Mouse (Mus musculus) megakaryocyte-erythroid progenitor cell, adult 5-6 weeks (primary cell): Measurements from ENCODE around the gene Bach2. TPM values are rescaled to one million over a fixed set of nuclear protein-coding genes. Genes with fewer than 3 reads are reported as not detected.
A peak's percentile ranks its signal among the peaks of the same experiment; 100 is the strongest.

Experiments
- ATAC-seq: replicated peaks from 2 replicates; pipeline ENCODE4 v1.8.0; 2016; ENCODE audit warnings: mild to moderate bottlenecking, inconsistent platforms; ENCODE audit not compliant: severe bottlenecking, poor library complexity, low FRiP score, low TSS enrichment
- total RNA-seq, 2 experiments: library from RNA; stranded (forward) in 1 of 2; stranded (reverse) in 1 of 2; fragments of 200-1000, 215-1000 nt in 1 of 2; fragments of >200 nt in 1 of 2; fragmentation: Nextera tagmentation in 1 of 2; gene quantifications; 2 replicates each; pipeline ENCODE4 v1.2.3; 2014 to 2017

Gene Bach2
- total RNA-seq, 2 experiments from 2014 or later = 0.52 to 16.9 TPM

DNA sequence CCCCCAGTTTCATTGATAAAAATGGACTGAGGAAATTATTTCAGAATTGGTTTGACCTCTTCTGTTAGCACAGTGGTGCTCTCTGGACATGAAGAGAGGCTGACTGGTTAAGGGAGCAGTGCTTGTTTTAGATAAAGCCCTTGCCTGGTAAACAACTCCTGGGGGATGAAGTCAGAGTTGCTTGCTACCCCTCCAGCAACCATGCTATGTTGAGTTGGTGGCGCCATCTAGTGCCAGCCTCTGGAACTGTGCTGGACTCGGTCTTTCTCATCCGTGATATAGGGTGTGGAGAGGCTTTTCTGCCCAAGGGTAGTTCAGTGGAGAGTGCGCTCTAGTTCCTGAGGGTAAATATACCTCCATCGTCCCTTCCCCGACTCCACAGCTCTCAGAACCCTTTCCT, 9.6 kb downstream of the Bach2 start:
- peak; percentile 79 for ATAC-seq

DNA sequence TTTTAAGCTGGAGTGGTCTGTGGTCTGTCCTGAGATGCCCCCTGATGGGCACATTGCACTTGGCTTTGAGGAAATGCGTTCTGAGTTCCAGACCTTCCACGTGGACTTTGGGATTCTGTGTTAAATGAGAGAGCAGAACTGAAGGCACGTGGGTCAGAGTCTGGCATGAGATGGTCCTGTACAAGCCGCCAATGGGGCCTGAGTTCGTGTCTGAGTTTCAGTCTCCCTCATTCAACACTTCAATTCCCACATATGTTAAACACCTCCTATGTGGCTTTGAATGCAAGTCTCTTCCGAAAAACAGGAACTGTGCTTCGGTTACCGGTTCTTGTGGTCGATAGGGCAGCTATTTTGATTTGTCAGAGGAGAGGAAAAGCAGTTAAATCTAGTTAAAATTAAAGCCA, 10.4 kb downstream of the Bach2 start:
- ATAC-seq = no peak

DNA sequence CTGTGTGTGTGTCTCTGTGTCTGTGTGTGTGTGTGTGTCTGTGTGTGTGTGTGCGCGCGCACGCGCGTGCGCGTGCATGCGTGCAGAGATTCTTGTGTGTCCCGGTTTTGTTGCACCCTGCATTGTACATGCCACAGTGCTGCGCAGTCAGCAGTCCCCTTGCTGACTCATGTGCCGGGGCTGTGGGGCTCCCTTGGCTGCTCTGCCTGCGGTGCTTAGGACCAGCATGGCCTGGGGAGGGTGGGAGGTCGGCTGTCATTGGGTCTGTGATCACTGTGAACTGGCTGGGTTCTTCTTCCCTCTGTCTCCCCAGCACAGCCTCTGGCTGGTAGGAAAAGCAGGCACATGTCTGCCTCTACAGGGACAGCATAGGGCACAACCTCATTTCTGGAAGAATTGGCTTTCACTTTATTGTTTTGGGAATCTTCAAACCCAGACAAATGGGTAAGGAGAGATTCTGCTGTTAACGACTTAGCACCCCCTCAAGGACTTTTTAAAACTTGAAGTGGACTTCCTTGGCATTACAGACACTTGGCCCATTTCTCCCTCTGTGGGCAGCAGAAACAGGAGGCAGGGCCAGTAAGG, 11.2 kb downstream of the Bach2 start:
- peak; percentile 56 for ATAC-seq

DNA sequence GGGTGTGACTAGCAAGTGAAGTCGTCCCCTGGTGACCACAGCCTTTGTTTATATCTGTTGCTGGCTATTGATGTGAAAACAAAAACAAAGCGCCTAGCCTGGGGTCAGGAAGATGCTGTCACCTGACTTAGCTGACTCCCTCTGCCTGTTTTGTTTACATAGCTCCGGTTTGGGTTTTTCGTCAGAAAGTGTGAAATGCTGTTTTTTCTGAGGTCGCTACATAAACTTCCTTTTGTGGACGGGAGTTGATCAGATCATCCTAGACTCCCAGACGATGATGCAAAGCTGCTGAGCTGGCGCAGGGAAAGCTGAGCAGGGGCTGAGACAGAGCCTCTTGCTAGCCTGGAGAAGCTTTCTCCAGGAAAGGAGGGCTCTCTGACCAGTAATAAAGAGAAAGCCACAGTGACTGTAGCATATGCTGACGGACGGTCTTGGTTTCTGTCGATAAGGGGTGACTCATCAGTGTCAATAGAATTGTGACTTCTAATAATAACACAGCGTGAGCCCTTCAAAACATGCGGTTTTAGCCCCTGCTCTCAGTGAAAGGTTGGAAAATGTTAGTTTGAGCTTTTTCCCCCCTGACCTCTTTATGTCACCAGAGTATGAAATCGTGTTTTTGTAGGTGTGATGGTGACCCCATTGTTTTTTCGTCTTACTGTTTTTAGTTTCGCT, 11.9 kb downstream of the Bach2 start:
- peak; percentile 56 for ATAC-seq

DNA sequence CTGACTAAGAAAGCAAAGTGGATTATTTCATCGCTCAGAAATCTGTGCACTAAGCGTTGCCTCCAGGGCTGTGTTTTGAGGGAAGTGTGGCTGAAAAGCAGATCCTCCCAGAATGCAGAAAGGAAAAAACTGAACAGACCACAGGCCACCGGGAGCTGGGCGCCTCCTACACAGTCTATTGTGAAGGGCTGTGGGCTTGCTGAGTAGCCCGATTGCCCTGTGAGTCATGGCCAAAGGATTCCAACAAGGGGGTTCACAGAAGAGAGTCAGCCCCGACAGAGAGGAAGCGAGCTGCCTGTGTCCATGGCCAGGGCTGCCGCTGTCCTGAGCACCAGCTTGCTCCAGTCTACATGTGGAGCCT, 12.4 kb downstream of the Bach2 start:
- ATAC-seq = 0 out of 2 replicates have a peak, but pooled peaks have one; percentile 12

DNA sequence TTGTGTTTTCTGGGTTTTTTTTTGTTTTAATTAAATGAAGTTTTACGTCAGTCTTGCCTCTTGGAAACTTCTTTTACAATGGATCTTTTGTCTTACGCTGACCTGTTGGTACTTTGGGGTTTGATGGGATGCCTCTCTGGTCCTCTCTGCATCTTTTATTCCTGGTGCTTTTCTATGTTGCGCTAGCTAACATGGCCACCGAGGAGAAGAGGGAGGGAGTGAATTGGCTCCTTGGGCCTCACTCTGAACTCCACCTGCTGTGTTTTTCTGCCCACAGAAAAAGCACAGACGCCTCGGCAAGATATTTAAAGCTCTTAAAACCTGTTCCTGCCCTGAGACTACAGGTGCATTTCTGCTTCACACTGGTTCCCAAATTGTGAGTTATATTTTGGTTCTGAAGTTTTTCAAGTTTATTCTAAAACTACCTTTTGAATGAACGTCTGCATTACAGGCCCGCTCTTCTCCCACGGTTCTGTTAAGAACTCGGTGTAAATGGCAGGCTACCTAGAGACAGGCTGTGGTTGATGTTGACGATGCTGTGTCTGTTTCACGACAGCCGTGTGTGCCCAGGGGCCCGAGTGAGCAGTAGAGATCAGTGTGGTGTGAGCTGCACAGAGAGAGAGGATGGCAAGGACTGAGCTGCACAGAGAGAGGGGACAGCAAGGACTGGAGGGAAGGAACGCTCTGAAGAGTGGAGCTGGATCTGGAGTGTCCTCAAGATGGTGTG, 13.5 kb downstream of the Bach2 start:
- no peak for ATAC-seq

DNA sequence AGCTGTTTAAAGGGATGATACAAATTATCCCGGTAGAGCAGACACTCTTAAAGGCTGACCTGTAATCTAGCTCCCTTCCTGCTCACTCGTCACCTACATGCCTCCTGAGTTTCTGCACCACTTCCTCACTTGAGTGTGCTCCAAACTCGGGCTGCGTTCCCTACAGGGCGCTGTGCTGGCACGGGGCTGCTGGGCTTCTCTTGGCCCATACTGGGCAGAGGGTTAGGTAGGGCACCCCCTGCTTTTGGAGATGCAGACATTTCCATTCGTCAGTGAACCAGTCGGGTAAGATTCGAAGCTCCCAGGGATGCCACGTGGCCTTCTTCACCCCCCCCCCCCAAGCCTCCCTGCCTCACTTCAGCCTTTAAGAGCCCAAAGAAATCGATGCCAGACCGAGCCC, 19.1 kb downstream of the Bach2 start:
- no peak for ATAC-seq

DNA sequence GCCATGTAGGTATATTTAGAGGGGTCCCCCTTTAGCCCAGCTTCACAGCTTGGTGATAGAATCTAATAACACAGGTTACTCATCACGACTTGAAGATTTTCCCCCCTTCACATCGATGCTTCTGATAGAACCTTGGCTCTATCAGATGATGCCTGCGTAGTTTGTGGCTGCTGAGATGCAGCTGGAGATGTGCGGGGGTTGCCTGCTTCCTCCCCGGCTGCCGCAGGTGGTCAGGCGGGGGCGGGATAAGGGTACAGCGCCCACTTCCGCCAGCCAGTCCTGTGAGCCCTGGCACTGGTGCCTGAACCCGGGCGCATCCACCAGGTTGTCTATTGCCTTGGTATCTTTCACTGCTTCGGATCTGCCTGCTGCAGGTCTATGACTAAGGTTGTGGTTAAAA, 19.5 kb downstream of the Bach2 start:
- peak; percentile 60 for ATAC-seq

DNA sequence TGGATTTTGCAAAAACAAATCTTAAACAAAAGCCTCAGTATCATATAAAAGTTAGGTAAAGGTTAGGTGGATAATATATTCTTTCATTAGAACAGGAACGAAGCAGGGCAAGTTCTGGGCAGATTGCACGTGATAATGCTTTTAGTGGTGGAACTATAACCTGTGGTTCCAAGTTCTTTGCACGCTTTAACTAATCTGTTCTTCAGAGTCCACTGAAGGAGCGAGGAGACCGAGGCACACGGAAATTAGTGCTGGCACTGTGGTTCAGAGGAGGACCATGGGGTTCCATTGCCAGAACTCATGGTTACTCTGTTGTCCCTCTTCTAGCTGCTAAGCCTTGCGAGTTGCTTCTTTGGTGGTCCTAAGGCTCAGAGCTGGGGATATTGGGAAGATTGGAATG, 20.0 kb downstream of the Bach2 start:
- no peak for ATAC-seq

DNA sequence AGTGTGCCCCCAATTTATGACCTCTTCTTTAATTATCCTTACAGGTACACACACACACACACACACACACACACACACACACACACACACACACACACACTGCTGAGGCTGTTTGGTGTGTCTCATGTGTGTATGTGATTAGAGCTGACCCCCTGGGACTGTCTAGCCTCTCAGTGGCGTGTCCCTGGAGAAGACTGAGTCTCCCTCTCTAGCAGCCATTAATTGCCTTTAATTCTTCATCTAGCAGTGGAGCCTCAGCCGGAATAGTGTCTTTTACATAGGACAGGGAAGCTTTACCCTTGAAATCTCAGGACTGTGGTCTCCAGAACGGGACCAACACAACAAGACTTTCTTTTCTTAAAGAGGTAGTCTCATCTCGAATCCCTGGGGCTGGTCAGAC, 22.3 kb downstream of the Bach2 start:
- no peak for ATAC-seq

DNA sequence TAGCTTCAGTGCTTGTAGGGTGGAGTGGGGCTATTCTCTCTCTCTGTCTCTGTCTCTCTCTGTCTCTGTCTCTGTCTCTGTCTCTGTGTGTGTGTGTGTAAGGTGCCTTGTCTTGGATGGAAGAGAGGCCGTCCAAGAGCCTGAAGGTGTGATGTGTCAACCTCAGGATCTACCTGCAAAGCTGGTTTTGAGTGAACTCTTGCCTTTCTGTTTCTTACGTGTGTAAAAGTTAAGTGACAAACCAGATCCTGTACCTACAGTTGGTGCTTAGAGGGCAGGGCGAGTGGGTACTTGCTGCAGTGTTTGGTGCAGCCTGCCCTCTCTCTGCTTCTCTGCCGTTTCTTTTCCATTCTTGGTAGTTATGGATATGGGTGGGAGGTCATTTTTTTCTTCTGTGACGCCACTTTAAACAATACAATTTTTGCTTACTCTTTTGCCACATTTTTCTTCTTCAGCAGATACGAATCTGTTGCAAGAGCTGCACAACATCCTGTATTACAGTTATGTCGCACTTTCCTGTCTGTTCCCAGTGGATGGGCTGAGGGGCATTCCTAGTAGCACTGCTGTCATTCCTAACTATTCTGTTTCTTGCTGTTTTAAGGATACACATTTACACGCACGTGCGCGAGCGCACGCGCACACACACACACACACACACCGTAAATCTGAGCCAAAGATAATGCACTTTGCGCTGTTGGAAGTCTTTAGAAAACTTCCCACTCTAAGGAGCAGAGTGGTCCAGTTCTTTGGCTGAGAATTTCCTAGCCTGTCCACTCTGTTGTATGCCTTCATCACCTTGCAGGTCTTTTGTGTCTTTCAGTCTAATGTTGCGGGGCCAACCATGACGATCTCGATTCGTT, 24.5 kb downstream of the Bach2 start:
- no peak for ATAC-seq

DNA sequence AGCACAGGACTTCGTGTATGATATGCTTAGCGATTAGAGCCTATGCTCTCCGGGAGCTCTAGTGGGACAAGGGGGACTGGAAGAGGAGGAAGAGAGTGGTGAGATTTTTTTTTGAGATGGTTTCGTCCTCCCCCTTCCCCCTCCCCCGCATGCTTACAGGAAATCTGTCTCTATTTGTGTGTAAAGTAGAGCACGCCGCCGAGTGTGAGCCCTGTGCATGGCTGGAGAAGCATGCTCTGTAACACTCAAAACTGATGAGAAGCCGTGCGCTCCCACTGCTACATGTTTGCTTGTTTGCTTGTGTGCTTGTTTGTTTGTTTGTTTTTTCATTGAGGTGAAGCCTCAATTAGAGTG, 25.1 kb downstream of the Bach2 start:
- ATAC-seq = no peak

DNA sequence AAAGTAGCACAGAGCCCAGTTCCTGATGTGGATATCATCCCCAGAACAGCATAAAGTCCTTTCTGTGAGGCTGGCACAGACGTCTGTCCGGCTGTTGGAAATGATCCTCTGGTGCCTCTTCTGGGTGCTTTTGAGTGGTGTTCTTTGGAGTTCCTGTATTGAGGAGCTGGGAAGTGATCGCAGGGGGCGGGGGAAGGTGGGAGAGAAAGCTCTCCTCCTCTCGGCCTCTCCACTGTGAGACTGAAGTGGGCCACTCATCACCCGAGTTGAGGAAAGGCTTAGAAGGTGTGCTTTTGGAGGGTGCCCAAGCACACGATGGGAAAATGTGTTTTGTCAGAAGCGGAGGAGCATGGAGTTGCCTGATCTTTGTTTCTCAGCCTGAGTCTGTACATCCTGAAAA, 26.3 kb downstream of the Bach2 start:
- ATAC-seq = no peak

DNA sequence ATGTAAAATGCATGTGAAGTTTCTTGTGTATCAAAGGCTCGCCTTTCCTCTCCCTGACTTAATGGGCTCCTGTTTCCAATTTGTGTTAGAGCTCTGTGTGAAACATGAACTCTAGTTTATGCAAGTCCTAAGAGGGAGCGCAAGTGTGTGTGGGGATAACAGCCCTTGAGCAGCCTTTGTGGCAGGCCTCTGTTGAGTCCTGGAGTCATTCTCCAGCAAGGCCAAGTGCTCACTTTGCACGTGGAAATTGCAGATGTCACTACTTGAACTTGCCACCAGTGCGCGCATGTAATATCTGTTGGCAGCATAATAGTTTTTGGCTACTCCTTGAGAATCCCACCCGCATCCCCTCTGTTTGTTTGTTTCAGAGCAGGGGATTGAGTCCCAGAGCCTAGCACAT, 28.1 kb downstream of the Bach2 start:
- ATAC-seq = no peak

DNA sequence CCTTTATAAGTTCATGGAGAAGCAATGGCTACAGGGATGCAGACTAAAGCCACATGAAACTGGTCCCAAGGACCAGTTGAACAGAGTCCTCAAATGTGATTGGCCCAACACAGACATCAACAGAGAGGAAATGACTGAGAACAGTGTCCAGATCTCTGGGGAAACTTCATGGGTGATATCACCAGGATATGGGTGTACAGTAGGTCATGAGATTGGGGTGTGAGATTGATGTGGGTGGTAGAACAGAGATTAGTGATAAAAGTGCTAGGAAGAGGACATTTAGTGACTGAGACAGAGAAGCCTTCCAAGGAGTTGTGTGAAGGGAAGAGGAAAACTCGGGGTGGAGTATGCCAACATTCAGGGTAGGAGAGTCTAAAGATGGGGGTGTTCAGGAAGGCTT, 29.4 kb downstream of the Bach2 start:
- no peak for ATAC-seq

DNA sequence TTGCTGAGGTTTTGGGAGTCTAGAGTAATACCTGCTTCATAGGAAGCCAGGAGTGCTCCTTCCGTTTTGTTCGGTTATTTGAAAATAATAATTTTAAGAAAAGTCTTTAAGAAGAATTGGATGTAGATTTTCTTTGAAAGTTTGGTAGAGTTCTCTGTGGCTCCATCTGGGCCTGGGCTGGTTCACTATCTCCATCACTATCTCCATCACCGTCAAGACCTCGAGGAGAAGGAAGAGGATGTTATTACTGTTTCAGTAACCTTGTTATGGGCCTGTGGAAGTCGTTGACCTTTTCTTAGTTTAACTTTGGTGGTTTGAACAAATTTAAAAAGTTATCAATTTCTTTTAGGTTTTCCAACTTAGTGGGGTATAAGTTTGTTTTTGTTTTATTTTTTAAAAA, 33.8 kb downstream of the Bach2 start:
- ATAC-seq = no peak

DNA sequence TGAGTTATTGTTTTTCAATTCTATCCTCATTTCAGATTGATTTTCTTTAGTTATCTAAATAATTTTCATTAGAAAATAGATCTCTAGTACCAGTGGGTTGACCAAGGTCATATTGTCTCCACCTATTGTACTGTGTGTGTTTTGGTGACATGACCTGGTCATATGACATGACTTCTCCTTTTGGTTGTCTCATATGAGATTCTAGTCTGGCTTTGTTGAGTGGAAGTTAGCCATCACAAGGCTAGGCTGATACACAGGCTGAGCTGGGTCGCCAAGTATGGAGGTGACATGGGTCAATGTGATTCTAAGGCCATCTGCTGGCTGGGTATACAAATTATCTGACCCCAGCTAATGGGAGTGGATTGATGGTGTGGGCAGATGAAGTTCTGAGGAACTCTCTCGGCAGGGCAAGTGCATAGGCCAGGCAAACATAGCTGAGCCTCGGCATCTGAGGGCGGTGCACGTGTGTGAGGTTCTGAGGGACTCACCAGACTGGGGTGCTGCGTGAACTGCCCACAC, 36.2 kb downstream of the Bach2 start:
- no peak for ATAC-seq

DNA sequence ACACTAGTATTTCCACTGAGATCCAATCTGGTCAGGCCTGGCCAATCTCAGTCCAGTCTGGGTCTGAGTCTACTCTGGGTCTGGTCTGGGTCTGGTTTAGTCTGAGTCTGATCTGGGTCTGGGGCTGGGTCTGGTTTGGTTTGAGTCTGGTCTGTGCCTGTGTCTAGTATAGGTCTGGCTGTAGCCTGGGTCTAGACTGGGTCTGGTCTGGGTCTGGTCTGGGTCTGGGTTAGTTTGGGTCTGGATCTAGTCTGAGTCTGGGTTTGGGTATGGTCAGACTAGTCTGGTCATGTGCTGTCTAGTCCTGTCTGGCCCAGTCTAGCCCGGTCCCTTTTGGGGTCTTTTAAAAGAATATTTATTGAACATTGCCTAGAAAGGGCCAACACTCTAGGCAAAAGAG, 41.2 kb downstream of the Bach2 start:
- ATAC-seq = no peak

DNA sequence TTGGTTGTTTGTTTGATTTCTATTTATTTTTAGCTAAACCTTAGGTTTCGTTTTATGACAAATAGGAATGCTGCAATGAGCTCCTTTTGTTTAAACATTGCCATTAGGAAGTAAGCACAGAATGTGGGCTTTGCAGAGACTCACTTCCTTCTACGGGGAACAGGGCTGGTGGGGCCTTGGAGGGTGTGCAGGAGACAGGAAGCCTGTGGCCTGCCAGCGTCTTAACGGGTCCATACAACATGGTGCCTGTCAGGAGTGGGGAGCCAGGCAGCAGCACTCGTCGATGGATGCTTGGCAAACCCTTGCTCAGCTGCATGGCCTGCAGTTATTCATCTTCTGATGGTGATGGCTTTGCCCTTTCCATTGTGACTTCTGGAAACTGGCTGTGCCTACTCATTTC, 41.8 kb downstream of the Bach2 start:
- ATAC-seq = no peak

DNA sequence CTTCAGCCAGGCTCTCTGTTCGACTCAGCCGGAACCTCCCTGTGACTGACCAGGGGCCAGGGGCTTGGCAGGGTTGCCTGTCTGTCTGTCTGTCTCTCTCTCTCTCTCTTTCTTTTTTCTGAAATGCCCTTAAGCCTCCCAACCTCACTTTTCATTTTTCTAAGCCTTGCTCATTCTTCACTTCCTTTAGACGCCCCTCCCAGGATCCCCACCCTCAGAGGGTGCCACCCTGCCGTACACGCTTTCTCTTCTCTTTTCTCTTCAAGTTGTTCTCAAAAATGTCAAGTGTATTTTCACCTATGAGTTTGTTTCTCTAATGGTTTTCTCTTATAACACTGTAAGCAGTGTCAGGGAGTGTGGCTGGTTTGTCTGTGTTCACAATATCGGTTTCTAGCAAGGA, 42.7 kb downstream of the Bach2 start:
- ATAC-seq = no peak
